Mouse (Mus musculus) ovary, postnatal 10 days (tissue): ENCODE results near the gene Parp3.

Source experiments
- DNase-seq: peaks from one replicate; pipeline ENCODE4 v3.0.0; 2022; ENCODE audit warnings: low spot score

Gene Parp3

GRCm38 (mm10) chr9:106475046-106475445 is 1.7 kb downstream of the Parp3 start:
- DNase-seq = no peak

GRCm38 (mm10) chr9:106474456-106474855 is 2.3 kb downstream of the Parp3 start:
- DNase-seq = no peak

GRCm38 (mm10) chr9:106473753-106474105 is 3.0 kb downstream of the Parp3 start:
- peak; percentile 0 for DNase-seq

GRCm38 (mm10) chr9:106473081-106473752 is 3.5 kb downstream of the Parp3 start:
- peak; percentile 1 for DNase-seq

- DNase-seq = peak; percentile 1
Measured at GRCm38 (mm10) chr9:106472321-106472720, 4.4 kb downstream of the Parp3 start.

GRCm38 (mm10) chr9:106471892-106472291 is 4.9 kb downstream of the Parp3 start:
- peak; percentile 20 for DNase-seq

GRCm38 (mm10) chr9:106470991-106471750 is 5.6 kb downstream of the Parp3 start:
- no peak for DNase-seq

- no peak for DNase-seq
Measured at GRCm38 (mm10) chr9:106469776-106470175, 7.0 kb downstream of the Parp3 start.

- DNase-seq = no peak
Measured at GRCm38 (mm10) chr9:106469317-106469716, 7.4 kb downstream of the Parp3 start.

- DNase-seq = no peak
Measured at GRCm38 (mm10) chr9:106467746-106468145, 9.0 kb downstream of the Parp3 start.

- no peak for DNase-seq
Measured at GRCm38 (mm10) chr9:106466721-106467120, 10.0 kb downstream of the Parp3 start.

GRCm38 (mm10) chr9:106465571-106466200 is 11.1 kb downstream of the Parp3 start, which contains the start of gene Gpr62:
Gpr62 (minus strand) TSS chr9:106465938.
- DNase-seq = no peak

- DNase-seq = no peak
Measured at GRCm38 (mm10) chr9:106464751-106465541, 11.8 kb downstream of the Parp3 start.

GRCm38 (mm10) chr9:106463122-106464063 is 13.4 kb downstream of the Parp3 start:
- no peak for DNase-seq

- no peak for DNase-seq
Measured at GRCm38 (mm10) chr9:106462430-106462800, 14.3 kb downstream of the Parp3 start.

GRCm38 (mm10) chr9:106461641-106462429 is 14.9 kb downstream of the Parp3 start:
- DNase-seq = no peak

GRCm38 (mm10) chr9:106461026-106461415 is 15.7 kb downstream of the Parp3 start:
- DNase-seq = no peak

GRCm38 (mm10) chr9:106460401-106461025 is 16.2 kb downstream of the Parp3 start:
- no peak for DNase-seq

- no peak for DNase-seq
Measured at GRCm38 (mm10) chr9:106459946-106460345, 16.8 kb downstream of the Parp3 start.

GRCm38 (mm10) chr9:106457920-106458319 is 18.8 kb downstream of the Parp3 start:
- no peak for DNase-seq
